Mouse (Mus musculus): ENCODE data around the gene Mcrip1. TPM values are rescaled to one million over a fixed set of nuclear protein-coding genes. Genes with fewer than 3 reads are reported as not detected.

Mcrip1 gene
- 1.0 TPM for polyA plus RNA-seq (2014; fragmentation: Illumina TruSeq; extraction: RNeasy Lipid Tissue Mini Kit (QIAGEN cat#74804); ENCODE audit: low read depth, low replicate concordance)

DNA sequence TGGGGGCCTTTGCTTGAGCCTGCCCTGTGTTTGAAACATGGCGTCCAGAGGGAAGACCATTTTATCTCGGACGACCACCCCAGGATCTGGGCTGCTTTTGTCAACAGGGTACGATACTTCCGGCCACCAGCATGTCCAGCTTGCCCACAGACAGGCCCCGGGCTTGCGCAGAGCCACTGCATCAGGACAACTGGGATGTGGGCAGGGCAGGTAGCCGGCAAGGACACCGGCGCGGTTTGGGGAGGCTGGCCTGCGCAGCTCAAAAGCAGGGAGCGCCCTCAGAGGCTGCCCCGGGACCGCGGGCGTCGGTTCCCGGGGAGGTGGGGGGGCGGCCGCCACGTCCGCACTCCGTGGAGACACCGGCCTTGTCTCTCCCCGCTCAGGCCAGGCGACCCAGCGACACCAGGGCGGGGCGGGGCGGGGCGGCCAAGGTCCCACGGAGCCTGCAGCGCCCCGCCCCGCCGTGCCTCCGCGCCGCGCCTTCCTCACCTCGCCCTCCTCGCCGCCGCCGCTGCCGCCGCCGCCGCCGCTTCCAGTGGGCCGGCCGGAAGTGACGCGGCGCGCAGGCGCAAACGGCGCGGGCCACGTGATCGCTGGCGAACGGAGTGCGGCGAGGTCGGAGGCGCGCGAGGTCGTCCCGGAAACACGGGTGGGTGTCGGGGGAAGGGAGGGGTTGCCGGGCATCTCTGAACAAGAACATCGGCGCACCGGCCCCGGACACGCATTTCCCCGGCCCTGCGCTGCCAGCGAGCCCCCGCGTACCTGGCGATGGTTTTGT, at the start of gene Mcrip1:
Mcrip1 (minus strand) TSS at position 560 of the 778 bp plus-strand sequence.

DNA sequence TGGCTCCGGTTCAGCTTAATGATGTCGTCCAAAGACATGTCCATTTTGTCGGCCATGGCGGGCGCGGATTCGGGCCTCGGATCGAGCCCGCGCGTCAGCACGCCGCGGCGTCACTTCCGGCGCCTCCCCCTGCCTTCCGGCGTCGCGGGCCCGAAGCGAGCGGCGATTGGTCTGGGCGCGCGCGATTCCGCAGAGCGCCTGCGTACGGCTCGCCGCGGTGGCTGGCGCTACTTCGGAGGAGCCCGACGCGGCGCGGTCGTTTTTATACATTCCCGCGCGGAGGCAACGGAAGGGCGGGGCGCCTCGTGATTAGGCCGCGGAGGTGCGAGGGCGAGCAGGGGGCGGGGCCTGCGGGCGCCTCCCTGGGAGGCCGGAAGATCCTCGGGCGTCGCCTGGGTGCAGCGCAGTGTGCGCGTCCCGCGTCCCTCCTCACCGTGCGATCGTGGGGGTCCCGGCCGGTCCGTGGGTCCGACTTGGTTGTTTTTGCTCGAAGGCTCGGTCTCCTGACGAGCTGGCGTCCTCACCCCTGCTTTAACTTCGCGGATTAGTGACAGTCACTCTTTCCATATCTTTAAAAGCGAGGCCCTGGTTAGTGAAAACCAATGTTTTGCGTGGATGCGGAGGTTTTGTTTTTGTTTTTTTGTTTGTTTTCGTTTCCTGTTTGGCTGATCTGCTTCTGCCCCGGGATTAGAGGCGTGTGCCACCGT, 48.9 kb upstream of the Mcrip1 start, which contains the start of the genes Alyref and Anapc11:
Alyref (minus strand) TSS at position 83 of the 707 bp plus-strand sequence.
Anapc11 (plus strand) TSS at position 139 of the 707 bp plus-strand sequence.

DNA sequence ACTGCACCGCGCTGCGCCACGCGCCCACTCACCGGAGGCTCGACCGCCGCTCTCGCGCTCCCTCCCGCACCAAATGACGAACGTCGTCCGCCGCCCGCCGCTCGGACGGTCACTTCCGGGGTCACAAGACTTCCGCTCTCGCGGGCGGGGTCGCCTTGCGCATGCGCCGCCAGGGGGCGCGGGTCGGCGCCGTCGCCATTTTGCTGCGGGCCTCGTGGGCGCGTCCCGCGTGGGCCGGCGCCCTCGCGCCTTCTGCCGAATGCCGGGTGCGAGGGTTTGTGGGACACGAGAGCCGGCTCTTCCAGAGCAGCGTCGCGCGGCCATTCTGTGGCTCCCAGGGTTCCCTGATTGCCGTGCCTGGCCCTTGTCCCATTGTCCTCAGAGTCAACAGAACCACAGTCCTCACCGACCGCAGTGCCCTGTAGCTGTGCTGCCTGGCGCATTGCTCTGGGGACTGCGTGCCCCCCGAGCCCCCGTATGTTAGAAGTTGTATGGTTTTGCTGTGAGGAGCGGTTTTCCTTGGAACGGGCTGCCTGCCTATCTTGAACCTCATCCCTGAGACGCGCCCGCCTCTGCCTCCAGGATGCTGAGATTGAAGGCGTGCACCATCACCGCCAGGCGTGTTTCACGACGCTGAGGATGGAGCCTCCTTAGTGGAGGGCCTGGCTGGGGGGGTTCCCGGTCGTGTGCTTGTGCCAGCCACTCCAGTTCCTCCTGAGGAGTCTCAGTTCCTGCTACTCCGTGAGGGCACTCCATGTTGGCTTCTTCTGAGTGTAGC, 32.2 kb upstream of the Mcrip1 start, which contains the start of gene Arhgdia:
Arhgdia (minus strand) TSS at position 135 of the 778 bp plus-strand sequence.

DNA sequence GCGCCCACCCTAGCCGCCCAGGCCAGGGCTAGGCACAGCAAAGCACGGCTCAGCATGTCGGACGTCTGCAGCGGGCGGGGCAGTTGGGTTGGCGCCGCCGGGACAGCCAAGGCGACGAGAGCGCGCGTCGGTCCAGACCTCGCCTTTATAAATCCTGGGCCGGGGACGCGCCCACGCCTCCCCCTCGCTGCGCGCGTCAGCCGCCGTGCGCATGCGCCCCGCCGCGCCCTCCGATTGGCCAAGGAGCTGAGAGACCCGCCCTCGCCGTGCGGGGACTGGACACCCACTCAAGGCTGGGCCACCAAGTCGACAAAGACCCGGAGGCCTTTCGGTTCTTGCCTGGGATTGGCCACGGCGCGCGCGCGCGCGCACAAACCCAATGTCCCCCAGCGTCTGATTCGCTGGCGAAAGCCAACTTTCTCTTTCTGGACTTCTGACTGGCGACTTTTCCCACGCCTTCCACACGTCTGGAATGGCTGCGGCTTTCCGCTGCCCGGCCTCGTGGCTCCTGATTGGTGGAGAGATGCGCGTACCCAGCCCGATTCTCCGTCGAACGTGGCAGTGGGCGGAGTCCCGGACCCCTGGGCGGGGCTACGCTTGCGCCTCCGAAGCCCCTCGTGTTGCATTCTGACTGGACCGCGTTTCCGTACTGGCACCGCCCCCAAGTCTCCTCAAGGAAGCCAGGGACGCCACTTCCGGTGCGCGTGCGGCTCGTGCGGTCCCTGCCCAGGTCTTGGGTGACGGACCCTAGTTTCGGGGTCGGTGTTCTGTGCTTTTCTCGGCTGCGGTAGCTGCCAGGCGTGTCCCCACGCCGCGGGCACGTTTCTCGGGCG, 23.4 kb upstream of the Mcrip1 start, which contains the start of gene P4hb:
P4hb (minus strand) TSS at position 502 of the 833 bp plus-strand sequence.

DNA sequence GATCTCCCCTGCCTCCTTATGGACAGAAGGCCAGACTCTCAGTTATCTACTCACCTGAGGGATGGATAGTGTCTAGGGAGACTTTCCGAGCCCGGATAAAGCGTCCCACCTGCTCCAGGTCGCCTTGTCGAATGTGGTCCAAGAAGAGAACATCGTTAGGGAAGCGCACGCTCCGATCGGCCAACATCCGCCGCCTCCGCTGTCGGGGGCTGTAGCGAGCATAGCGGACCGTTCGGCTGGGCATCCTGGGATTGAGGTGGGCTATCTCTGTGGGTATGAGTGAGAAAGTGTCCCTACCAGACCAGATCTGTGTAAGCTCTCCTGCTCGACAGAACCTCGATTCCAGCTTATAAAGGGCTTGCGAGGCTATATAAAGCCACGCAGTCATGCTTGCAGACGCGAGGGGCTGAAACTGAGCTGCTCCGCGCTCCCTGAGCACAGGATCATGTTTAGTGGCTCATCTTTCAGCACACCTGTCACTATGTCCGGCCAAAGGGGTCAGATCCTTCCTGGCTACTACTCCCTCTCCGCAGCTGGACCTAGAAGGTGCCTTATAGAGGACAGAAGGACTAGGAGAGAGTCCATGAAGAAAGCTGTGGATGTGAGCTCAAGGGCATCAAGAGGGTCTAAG, 1.4 kb upstream of the Mcrip1 start, which contains the start of gene Ppp1r27:
Ppp1r27 (minus strand) TSS at position 323 of the 631 bp plus-strand sequence.

GRCm38 (mm10) chr11:120530085-120530964, 19.2 kb downstream of the Mcrip1 start, which contains the start of gene Gcgr:
Gcgr (plus strand) TSS chr11:120530699.

Other genes starting within 250 kb of the Mcrip1 start
- gene Actg1, start 201.2 kb downstream of the Mcrip1 start, polyA plus RNA-seq (2014; fragmentation: Illumina TruSeq; extraction: RNeasy Lipid Tissue Mini Kit (QIAGEN cat#74804); ENCODE audit: low read depth, low replicate concordance) = 383 TPM
- gene Fscn2, start 188.2 kb downstream of the Mcrip1 start, polyA plus RNA-seq (2014; fragmentation: Illumina TruSeq; extraction: RNeasy Lipid Tissue Mini Kit (QIAGEN cat#74804); ENCODE audit: low read depth, low replicate concordance) = not detected
- 0.29 TPM for gene Faap100, start 171.0 kb downstream of the Mcrip1 start, polyA plus RNA-seq (2014; fragmentation: Illumina TruSeq; extraction: RNeasy Lipid Tissue Mini Kit (QIAGEN cat#74804); ENCODE audit: low read depth, low replicate concordance)
- gene Nploc4, start 112.0 kb downstream of the Mcrip1 start, polyA plus RNA-seq (2014; fragmentation: Illumina TruSeq; extraction: RNeasy Lipid Tissue Mini Kit (QIAGEN cat#74804); ENCODE audit: low read depth, low replicate concordance) = 29.9 TPM
- not detected for gene Tspan10, start 107.1 kb downstream of the Mcrip1 start, polyA plus RNA-seq (2014; fragmentation: Illumina TruSeq; extraction: RNeasy Lipid Tissue Mini Kit (QIAGEN cat#74804); ENCODE audit: low read depth, low replicate concordance)
- gene Pde6g, start 96.2 kb downstream of the Mcrip1 start, polyA plus RNA-seq (2014; fragmentation: Illumina TruSeq; extraction: RNeasy Lipid Tissue Mini Kit (QIAGEN cat#74804); ENCODE audit: low read depth, low replicate concordance) = not detected
- 1.4 TPM for gene Oxld1, start 91.7 kb downstream of the Mcrip1 start, polyA plus RNA-seq (2014; fragmentation: Illumina TruSeq; extraction: RNeasy Lipid Tissue Mini Kit (QIAGEN cat#74804); ENCODE audit: low read depth, low replicate concordance)
- 13.4 TPM for gene Ccdc137, start 91.6 kb downstream of the Mcrip1 start, polyA plus RNA-seq (2014; fragmentation: Illumina TruSeq; extraction: RNeasy Lipid Tissue Mini Kit (QIAGEN cat#74804); ENCODE audit: low read depth, low replicate concordance)
- gene Arl16, start 82.1 kb downstream of the Mcrip1 start, polyA plus RNA-seq (2014; fragmentation: Illumina TruSeq; extraction: RNeasy Lipid Tissue Mini Kit (QIAGEN cat#74804); ENCODE audit: low read depth, low replicate concordance) = 16.2 TPM
- gene Mrpl12, start 65.1 kb downstream of the Mcrip1 start, polyA plus RNA-seq (2014; fragmentation: Illumina TruSeq; extraction: RNeasy Lipid Tissue Mini Kit (QIAGEN cat#74804); ENCODE audit: low read depth, low replicate concordance) = 2.4 TPM
- 2.2 TPM for gene Slc25a10, start 57.9 kb downstream of the Mcrip1 start, polyA plus RNA-seq (2014; fragmentation: Illumina TruSeq; extraction: RNeasy Lipid Tissue Mini Kit (QIAGEN cat#74804); ENCODE audit: low read depth, low replicate concordance)
- not detected for gene Gcgr, start 19.0 kb downstream of the Mcrip1 start, polyA plus RNA-seq (2014; fragmentation: Illumina TruSeq; extraction: RNeasy Lipid Tissue Mini Kit (QIAGEN cat#74804); ENCODE audit: low read depth, low replicate concordance)
- not detected for gene Ppp1r27, start 1.4 kb upstream of the Mcrip1 start, polyA plus RNA-seq (2014; fragmentation: Illumina TruSeq; extraction: RNeasy Lipid Tissue Mini Kit (QIAGEN cat#74804); ENCODE audit: low read depth, low replicate concordance)
- 183 TPM for gene P4hb, start 23.5 kb upstream of the Mcrip1 start, polyA plus RNA-seq (2014; fragmentation: Illumina TruSeq; extraction: RNeasy Lipid Tissue Mini Kit (QIAGEN cat#74804); ENCODE audit: low read depth, low replicate concordance)
- gene Arhgdia, start 31.9 kb upstream of the Mcrip1 start, polyA plus RNA-seq (2014; fragmentation: Illumina TruSeq; extraction: RNeasy Lipid Tissue Mini Kit (QIAGEN cat#74804); ENCODE audit: low read depth, low replicate concordance) = 32.9 TPM
- 20.8 TPM for gene Alyref, start 48.6 kb upstream of the Mcrip1 start, polyA plus RNA-seq (2014; fragmentation: Illumina TruSeq; extraction: RNeasy Lipid Tissue Mini Kit (QIAGEN cat#74804); ENCODE audit: low read depth, low replicate concordance)
- gene Anapc11, start 48.7 kb upstream of the Mcrip1 start, polyA plus RNA-seq (2014; fragmentation: Illumina TruSeq; extraction: RNeasy Lipid Tissue Mini Kit (QIAGEN cat#74804); ENCODE audit: low read depth, low replicate concordance) = 10.3 TPM
- not detected for gene Npb, start 58.8 kb upstream of the Mcrip1 start, polyA plus RNA-seq (2014; fragmentation: Illumina TruSeq; extraction: RNeasy Lipid Tissue Mini Kit (QIAGEN cat#74804); ENCODE audit: low read depth, low replicate concordance)
- gene Pcyt2, start 68.2 kb upstream of the Mcrip1 start, polyA plus RNA-seq (2014; fragmentation: Illumina TruSeq; extraction: RNeasy Lipid Tissue Mini Kit (QIAGEN cat#74804); ENCODE audit: low read depth, low replicate concordance) = 14.4 TPM
- gene Sirt7, start 75.5 kb upstream of the Mcrip1 start, polyA plus RNA-seq (2014; fragmentation: Illumina TruSeq; extraction: RNeasy Lipid Tissue Mini Kit (QIAGEN cat#74804); ENCODE audit: low read depth, low replicate concordance) = 7.9 TPM
- gene Mafg, start 83.9 kb upstream of the Mcrip1 start, polyA plus RNA-seq (2014; fragmentation: Illumina TruSeq; extraction: RNeasy Lipid Tissue Mini Kit (QIAGEN cat#74804); ENCODE audit: low read depth, low replicate concordance) = 17.5 TPM
- 0.52 TPM for gene Pycr1, start 94.0 kb upstream of the Mcrip1 start, polyA plus RNA-seq (2014; fragmentation: Illumina TruSeq; extraction: RNeasy Lipid Tissue Mini Kit (QIAGEN cat#74804); ENCODE audit: low read depth, low replicate concordance)
- not detected for gene Myadml2, start 98.4 kb upstream of the Mcrip1 start, polyA plus RNA-seq (2014; fragmentation: Illumina TruSeq; extraction: RNeasy Lipid Tissue Mini Kit (QIAGEN cat#74804); ENCODE audit: low read depth, low replicate concordance)
- not detected for gene Notum, start 111.4 kb upstream of the Mcrip1 start, polyA plus RNA-seq (2014; fragmentation: Illumina TruSeq; extraction: RNeasy Lipid Tissue Mini Kit (QIAGEN cat#74804); ENCODE audit: low read depth, low replicate concordance)
- gene Aspscr1, start 123.2 kb upstream of the Mcrip1 start, polyA plus RNA-seq (2014; fragmentation: Illumina TruSeq; extraction: RNeasy Lipid Tissue Mini Kit (QIAGEN cat#74804); ENCODE audit: low read depth, low replicate concordance) = 2.4 TPM
- gene Cenpx, start 164.0 kb upstream of the Mcrip1 start, polyA plus RNA-seq (2014; fragmentation: Illumina TruSeq; extraction: RNeasy Lipid Tissue Mini Kit (QIAGEN cat#74804); ENCODE audit: low read depth, low replicate concordance) = 1.7 TPM
- gene Lrrc45, start 164.2 kb upstream of the Mcrip1 start, polyA plus RNA-seq (2014; fragmentation: Illumina TruSeq; extraction: RNeasy Lipid Tissue Mini Kit (QIAGEN cat#74804); ENCODE audit: low read depth, low replicate concordance) = 0.47 TPM
- gene Rac3, start 171.7 kb upstream of the Mcrip1 start, polyA plus RNA-seq (2014; fragmentation: Illumina TruSeq; extraction: RNeasy Lipid Tissue Mini Kit (QIAGEN cat#74804); ENCODE audit: low read depth, low replicate concordance) = not detected
- gene Dcxr, start 177.6 kb upstream of the Mcrip1 start, polyA plus RNA-seq (2014; fragmentation: Illumina TruSeq; extraction: RNeasy Lipid Tissue Mini Kit (QIAGEN cat#74804); ENCODE audit: low read depth, low replicate concordance) = not detected
- 1.2 TPM for gene Cbr2, start 182.4 kb upstream of the Mcrip1 start, polyA plus RNA-seq (2014; fragmentation: Illumina TruSeq; extraction: RNeasy Lipid Tissue Mini Kit (QIAGEN cat#74804); ENCODE audit: low read depth, low replicate concordance)
- not detected for gene Hmga1b, start 213.1 kb upstream of the Mcrip1 start, polyA plus RNA-seq (2014; fragmentation: Illumina TruSeq; extraction: RNeasy Lipid Tissue Mini Kit (QIAGEN cat#74804); ENCODE audit: low read depth, low replicate concordance)
- not detected for gene Rfng, start 234.5 kb upstream of the Mcrip1 start, polyA plus RNA-seq (2014; fragmentation: Illumina TruSeq; extraction: RNeasy Lipid Tissue Mini Kit (QIAGEN cat#74804); ENCODE audit: low read depth, low replicate concordance)
- 30.7 TPM for gene Gps1, start 234.5 kb upstream of the Mcrip1 start, polyA plus RNA-seq (2014; fragmentation: Illumina TruSeq; extraction: RNeasy Lipid Tissue Mini Kit (QIAGEN cat#74804); ENCODE audit: low read depth, low replicate concordance)
- 4.8 TPM for gene Dus1l, start 246.7 kb upstream of the Mcrip1 start, polyA plus RNA-seq (2014; fragmentation: Illumina TruSeq; extraction: RNeasy Lipid Tissue Mini Kit (QIAGEN cat#74804); ENCODE audit: low read depth, low replicate concordance)

All from adrenal gland, adult 10 weeks (tissue).